Mouse (Mus musculus) kidney, adult 9 months (tissue): ENCODE measurements around the gene 9130213A22Rik.

Source experiments
- DNase-seq: peaks from one replicate; pipeline ENCODE4 v3.0.0; 2022

9130213A22Rik gene

GRCm38 (mm10) chr11:69091566-69092385, 30.6 kb downstream of the 9130213A22Rik start:
- no peak for DNase-seq

GRCm38 (mm10) chr11:69090367-69090766, 32.0 kb downstream of the 9130213A22Rik start:
- DNase-seq = no peak

DNA sequence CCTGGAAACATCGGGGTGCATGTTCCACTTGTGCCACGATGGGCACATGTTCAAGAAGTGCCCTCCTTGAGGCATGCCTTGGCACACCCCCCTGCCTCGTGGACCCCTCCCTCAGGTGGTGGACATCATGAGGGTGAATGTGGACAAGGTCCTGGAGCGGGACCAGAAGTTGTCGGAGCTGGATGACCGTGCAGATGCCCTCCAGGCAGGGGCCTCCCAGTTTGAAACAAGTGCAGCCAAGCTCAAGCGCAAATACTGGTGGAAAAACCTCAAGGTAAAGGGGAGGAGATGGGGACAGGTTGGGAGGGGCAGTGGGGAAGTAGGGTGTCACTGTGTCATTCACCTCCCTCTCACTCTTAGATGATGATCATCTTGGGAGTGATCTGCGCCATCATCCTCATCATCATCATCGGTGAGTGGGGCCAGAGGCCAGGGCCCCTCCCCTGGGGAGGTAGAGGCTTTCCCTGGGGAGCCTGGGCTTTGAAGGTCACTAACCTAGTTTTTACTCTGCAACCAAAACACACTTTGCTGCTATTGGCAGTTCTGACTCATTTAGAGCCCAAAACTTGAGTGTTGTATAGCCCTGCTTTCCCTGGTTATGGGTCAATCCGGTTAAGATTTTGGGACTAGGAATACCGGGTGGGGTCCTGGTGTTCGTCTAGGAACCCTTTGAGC, 32.6 kb downstream of the 9130213A22Rik start:
- DNase-seq = no peak

DNA sequence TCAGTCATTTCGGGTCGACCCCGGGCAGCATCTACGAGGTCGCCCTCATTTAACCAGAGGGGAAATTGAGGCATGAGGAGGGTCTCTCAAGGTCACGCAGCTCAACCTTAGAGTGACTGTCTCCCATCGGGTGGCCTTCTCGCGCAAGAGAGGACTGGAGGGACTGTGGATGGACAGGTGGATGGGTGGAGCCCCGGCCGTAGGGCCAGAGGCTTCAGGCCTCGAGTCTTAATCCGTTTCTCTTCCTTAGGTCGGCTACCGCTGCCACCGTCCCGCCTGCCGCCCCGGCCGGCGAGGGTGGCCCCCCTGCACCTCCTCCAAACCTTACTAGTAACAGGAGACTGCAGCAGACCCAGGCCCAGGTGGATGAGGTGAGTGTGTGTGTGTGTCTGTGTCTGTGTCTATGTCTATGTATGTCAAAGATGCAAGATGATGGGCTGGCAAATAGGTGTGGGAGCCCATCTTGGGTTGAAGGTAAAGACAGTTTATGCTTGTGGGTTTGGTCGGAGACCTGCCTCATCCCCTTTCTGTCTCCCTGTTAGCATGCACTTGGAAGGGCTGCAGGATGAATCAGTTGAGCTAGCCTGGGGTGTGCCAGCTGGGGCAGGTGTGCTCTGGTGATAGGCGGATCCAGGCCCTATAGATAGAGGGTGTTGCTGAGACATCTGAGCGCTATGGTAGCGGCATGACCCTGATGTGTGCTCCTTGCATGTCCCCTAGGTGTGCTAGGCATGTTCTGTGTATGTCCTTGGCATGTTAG, 33.4 kb downstream of the 9130213A22Rik start:
- DNase-seq = no peak

DNA sequence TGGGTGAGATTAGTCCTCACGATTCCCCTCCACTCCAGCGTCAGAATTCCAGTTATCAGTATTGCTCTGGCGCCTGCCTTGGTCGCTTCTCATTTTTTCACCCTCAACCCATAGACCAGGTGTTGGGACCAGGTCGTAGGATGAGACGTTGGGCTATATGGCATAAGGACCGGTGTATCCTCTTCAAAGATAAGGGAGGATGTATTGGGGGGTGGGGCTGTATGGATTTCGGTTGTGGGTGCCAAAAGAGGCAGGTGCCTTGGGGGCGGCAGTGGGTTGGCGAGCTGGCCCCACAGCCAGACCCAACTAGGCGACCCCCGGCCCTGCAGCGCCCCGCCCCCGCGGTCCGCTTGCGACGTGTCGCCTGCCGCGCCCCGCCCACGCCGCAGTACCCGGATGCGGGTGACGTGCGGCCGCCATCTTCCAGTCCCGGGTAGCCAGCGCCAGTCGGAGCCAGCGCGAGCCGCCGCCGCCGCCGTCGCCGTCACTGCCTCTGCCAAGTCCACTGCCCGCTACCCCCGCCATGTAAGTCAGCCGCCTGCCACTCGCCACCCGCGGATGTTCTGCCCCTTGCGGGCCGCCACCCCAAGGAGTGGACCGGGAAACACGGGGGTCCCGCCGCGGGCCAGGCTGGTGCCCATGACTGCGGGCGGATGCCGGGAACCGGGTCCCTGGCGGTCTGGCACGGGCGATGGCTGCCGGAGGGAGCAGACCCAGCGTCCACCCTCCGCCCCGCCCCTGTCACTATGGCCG, 34.1 kb downstream of the 9130213A22Rik start, which contains the start of gene Vamp2:
Gene Vamp2 (plus strand): TSS at position 388 of the 753 bp plus-strand sequence.
- peak; percentile 90 for DNase-seq

DNA sequence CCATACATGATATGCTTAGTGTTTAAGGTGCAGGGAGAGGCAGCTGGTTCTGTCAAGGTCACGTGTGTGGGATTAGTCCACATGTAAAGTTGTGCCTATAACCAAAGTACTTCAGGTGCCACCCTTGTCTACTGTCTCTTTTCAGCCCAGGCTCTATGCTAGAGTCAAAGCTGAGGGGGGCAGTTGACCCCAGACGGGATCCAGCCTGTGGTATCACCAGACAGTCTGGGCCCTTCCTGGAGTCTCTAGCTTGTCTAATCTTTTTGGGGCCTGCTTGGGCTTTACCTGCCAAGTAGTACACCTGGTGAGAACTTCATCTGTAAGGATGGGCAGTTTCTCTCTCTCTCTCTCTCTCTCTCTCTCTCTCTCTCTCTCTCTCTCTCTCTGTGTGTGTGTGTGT, 34.8 kb downstream of the 9130213A22Rik start:
- no peak for DNase-seq

DNA sequence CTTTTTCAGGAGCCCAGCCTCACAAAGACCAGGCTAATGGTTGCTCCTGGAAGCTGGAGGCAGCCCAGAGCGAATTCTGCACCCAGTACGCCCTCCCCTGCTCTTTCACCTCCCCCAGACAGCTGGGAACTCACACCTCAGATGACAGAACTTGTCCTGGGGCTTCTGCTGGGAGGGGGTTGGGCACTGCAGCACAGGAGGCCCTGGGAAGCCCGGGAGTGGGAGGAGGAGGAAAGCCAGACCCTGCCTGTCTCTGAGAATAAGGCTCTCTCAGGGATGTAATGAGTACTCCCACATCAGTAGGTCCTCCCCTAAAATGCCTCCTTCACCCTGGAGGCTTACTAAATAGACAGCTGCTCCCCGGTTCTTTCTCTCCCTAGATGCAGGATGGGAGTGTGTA, 35.3 kb downstream of the 9130213A22Rik start:
- DNase-seq = no peak

DNA sequence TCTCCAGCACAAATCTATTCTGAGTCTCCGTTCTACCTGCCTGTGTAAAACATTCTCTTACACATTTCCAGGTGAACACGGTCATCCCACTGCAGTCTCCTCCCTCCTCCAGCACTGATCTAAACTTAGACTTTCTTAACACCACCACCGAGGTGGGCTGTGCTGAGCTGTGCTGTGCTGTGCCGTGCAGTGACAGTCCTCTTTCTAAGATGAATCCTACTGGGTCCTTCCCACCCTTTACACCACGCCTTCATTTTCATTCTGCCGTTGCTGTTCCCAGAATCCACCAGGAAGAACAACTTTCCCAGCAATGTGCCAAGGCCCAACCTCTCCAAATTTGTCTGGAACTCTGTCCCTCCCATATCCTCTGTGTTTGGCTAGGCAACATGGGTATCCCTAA, 36.0 kb downstream of the 9130213A22Rik start:
- DNase-seq = no peak

GRCm38 (mm10) chr11:69085608-69086007, 36.8 kb downstream of the 9130213A22Rik start:
- no peak for DNase-seq

DNA sequence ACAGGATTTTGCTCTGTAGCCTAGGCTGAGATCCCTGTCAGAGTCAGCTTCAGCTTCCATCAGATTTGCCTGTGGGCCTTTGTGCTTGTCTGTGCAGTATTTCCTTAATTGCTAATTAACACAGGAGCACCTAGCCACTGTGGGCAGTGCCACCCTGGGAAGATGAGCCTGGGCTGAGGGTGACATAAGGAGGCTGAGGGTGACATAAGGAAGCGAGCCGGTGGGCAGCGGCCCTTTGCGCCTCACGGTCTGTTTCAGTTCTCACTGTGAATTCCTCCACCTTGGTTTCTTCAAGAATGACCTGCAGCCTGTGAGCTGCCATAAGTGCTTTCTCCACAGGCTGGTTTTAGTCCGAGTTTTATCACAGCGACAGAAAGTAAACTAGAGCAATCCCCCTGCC, 40.8 kb downstream of the 9130213A22Rik start:
- no peak for DNase-seq

DNA sequence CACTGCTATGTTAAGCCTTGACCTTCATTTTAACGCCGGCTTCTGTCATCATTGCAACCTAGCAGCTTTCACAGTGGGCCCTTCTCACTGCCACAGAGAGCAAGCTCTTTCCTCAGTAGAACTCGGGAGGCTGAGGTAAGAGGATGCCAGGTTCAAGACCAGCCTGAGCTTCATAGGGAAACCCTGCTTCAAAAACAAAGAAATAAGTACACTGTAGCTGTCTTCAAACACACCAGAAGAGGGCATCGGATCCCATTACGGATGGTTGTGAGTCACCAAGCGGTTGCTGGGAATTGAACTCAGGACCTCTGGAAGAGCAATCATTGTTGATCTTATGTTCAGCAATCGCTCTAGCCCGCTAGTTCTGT, 41.5 kb downstream of the 9130213A22Rik start:
- DNase-seq = no peak

GRCm38 (mm10) chr11:69080102-69080854, 42.1 kb downstream of the 9130213A22Rik start:
- peak; percentile 54 for DNase-seq

- DNase-seq = no peak
Observed at GRCm38 (mm10) chr11:69078805-69079438, 43.5 kb downstream of the 9130213A22Rik start.

- no peak for DNase-seq
Observed at GRCm38 (mm10) chr11:69078041-69078440, 44.3 kb downstream of the 9130213A22Rik start.

DNA sequence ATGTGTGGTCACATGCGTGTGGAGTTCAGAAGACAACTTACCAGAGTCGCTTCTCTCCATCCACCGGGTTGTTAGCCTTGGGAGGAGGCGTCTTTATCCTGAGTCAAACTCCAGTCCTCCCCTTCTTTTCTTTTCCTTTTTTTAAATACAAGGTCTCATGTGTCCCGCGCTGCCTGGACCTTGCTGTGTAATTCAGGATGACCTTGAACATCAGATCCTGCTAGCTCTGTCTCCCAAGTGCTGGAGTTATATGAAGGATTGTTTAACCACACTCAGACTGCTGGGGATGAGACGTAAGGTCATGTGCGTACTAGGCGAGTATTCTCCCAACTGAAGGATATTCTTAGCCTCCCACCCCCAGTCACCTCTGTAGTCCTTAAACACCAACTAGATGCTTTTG, 45.1 kb downstream of the 9130213A22Rik start:
- DNase-seq = no peak

DNA sequence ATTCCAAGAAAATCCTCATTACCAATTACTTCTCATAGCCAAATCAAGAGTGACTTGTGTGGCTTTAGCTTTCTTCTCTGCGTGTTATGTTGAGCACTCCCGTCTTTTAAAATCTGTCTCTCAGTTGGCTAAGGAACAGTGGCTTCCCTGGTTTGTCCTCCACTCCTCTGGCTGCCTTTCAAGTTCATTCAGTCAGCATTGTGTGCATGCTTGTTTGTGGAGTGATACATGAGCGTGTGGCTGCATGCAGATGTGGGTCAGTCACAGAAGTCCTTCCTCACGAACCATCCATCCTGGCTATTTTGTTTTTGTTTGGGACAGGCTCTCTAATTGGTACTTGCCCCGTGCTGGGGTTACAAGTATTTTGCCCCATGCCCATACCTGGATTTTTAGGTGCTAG, 45.8 kb downstream of the 9130213A22Rik start:
- no peak for DNase-seq

DNA sequence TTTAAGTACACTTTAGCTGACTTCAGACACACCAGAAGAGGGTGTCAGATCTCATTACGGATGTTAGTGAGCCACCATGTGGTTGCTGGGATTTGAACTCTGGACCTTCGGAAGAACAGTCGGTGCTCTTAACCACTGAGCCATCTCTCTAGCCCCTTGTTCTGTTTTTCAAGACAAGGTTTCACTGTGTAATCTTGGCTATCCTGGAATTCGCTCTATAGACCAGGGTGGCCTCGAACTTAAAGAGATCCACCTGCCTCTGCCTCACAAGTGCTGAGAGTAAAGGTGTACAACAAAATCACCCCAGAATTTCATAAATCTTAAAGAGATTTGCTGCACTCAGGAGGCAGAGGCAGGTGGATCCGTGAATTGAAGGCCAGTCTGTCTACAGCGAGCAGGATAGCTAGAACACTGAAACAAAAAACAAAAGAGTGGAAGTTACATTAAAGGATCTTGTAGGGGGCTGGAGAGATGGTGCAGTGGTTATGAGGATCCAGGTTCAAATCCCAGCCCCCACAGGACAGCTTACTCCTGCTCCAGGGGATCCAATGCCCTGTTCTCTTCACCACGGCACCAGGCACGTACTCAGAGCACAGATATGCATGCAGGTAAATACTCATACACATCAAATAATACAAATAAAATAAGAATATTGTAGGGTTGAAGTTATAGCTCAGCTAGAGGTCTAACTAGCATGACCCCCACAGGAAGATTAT, 46.5 kb downstream of the 9130213A22Rik start:
- no peak for DNase-seq

GRCm38 (mm10) chr11:69074776-69075069, 47.7 kb downstream of the 9130213A22Rik start:
- no peak for DNase-seq

- DNase-seq = no peak
Observed at GRCm38 (mm10) chr11:69073951-69074775, 48.2 kb downstream of the 9130213A22Rik start.
